Mouse (Mus musculus): Measurements from ENCODE around the gene Mocs2. TPM values are rescaled to one million over a fixed set of nuclear protein-coding genes. Genes with fewer than 3 reads are reported as not detected.

The Mocs2 gene
- total and polyA plus RNA-seq, 2 experiments from 2014 or later = 49.3 to 87.1 TPM

GRCm38 (mm10) chr13:114854023-114854422, 36.0 kb downstream of the Mocs2 start:
- Histone ChIP-seq H3K27ac (ENCODE audit: low read depth) (no peak overlapping the region), H3K4me2 (ENCODE audit: low read depth, low read length) (no peak overlapping the region), H3K4me1 (ENCODE audit: control insufficient read depth, insufficient read depth) (no peaks in the 10 kb centered on the region), H3K27me3 (ENCODE audit: control insufficient read depth, insufficient read depth, low read length) (no peaks in the 10 kb centered on the region), H3K9ac (replicated peaks; ENCODE audit: low read depth, low read length) (no peak overlapping the region), H3K36me3 (replicated peaks; ENCODE audit: control insufficient read depth, insufficient read depth, low read length) (no peaks in the 10 kb centered on the region), H3K9me3 (replicated peaks; ENCODE audit: control insufficient read depth, low read length) (no peaks in the 10 kb centered on the region), H3K4me3 (ENCODE audit: low read depth, low read length) (no peak overlapping the region)
- no peak for DNase-seq (ENCODE audit: low spot score)
- TF ChIP-seq EP300 (IDR thresholded peaks at IDR 0.05; ENCODE audit: low read depth) (no peak), CTCF (IDR thresholded peaks at IDR 0.05; ENCODE audit: low read depth) (no peak)
- ATAC-seq (ENCODE audit: insufficient read depth, low read depth) = no peak
- WGBS = 88% methylated on average over 6 of the region's 6 CpGs

GRCm38 (mm10) chr13:114854428-114854827, 36.4 kb downstream of the Mocs2 start:
- no peak overlapping the region for H3K4me3 ChIP-seq (ENCODE audit: low read depth, low read length)
- no peaks in the 10 kb centered on the region for H3K36me3 ChIP-seq (replicated peaks; ENCODE audit: control insufficient read depth, insufficient read depth, low read length)
- 95% methylated on average over 3 of the region's 3 CpGs for WGBS
- TF ChIP-seq EP300 (IDR thresholded peaks at IDR 0.05; ENCODE audit: low read depth) (no peak), CTCF (IDR thresholded peaks at IDR 0.05; ENCODE audit: low read depth) (no peak)
- ATAC-seq (ENCODE audit: insufficient read depth, low read depth) (no peak), DNase-seq (ENCODE audit: low spot score) (no peak)
- no peaks in the 10 kb centered on the region for H3K27me3 ChIP-seq (ENCODE audit: control insufficient read depth, insufficient read depth, low read length)
- no peak overlapping the region for H3K27ac ChIP-seq (ENCODE audit: low read depth)
- no peaks in the 10 kb centered on the region for H3K9me3 ChIP-seq (replicated peaks; ENCODE audit: control insufficient read depth, low read length)
- no peaks in the 10 kb centered on the region for H3K4me1 ChIP-seq (ENCODE audit: control insufficient read depth, insufficient read depth)
- H3K4me2 ChIP-seq (ENCODE audit: low read depth, low read length) = no peak overlapping the region
- no peak overlapping the region for H3K9ac ChIP-seq (replicated peaks; ENCODE audit: low read depth, low read length)

GRCm38 (mm10) chr13:114855573-114856268, 37.7 kb downstream of the Mocs2 start:
- H3K4me2 ChIP-seq (ENCODE audit: low read depth, low read length) = peak overlapping the region; percentile 32
- no peak overlapping the region for H3K27ac ChIP-seq (ENCODE audit: low read depth)
- 31% methylated on average over 15 of the region's 15 CpGs for WGBS
- peak; percentile 19 for DNase-seq (ENCODE audit: low spot score)
- no peak overlapping the region for H3K9ac ChIP-seq (replicated peaks; ENCODE audit: low read depth, low read length)
- no peaks in the 10 kb centered on the region for H3K9me3 ChIP-seq (replicated peaks; ENCODE audit: control insufficient read depth, low read length)
- ATAC-seq (ENCODE audit: insufficient read depth, low read depth) = peak; percentile 24; the same call in 1 of the 2 replicates
- no peak overlapping the region for H3K4me3 ChIP-seq (ENCODE audit: low read depth, low read length)
- no peaks in the 10 kb centered on the region for H3K27me3 ChIP-seq (ENCODE audit: control insufficient read depth, insufficient read depth, low read length)
- H3K4me1 ChIP-seq (ENCODE audit: control insufficient read depth, insufficient read depth) = no peaks in the 10 kb centered on the region
- TF ChIP-seq CTCF (IDR thresholded peaks at IDR 0.05; ENCODE audit: low read depth) = no peak
- TF ChIP-seq EP300 (IDR thresholded peaks at IDR 0.05; ENCODE audit: low read depth) = no peak
- H3K36me3 ChIP-seq (replicated peaks; ENCODE audit: control insufficient read depth, insufficient read depth, low read length) = no peaks in the 10 kb centered on the region

GRCm38 (mm10) chr13:114856269-114856627, 38.2 kb downstream of the Mocs2 start:
- DNase-seq (ENCODE audit: low spot score) (no peak), ATAC-seq (ENCODE audit: insufficient read depth, low read depth) (no peak)
- 43% methylated on average over 7 of the region's 7 CpGs for WGBS
- Histone ChIP-seq H3K9me3 (replicated peaks; ENCODE audit: control insufficient read depth, low read length) (no peaks in the 10 kb centered on the region), H3K4me1 (ENCODE audit: control insufficient read depth, insufficient read depth) (no peaks in the 10 kb centered on the region), H3K4me3 (ENCODE audit: low read depth, low read length) (no peak overlapping the region), H3K27ac (ENCODE audit: low read depth) (no peak overlapping the region), H3K9ac (replicated peaks; ENCODE audit: low read depth, low read length) (no peak overlapping the region), H3K4me2 (ENCODE audit: low read depth, low read length) (peak overlapping the region; percentile 32), H3K36me3 (replicated peaks; ENCODE audit: control insufficient read depth, insufficient read depth, low read length) (no peaks in the 10 kb centered on the region), H3K27me3 (ENCODE audit: control insufficient read depth, insufficient read depth, low read length) (no peaks in the 10 kb centered on the region)
- TF ChIP-seq EP300 (IDR thresholded peaks at IDR 0.05; ENCODE audit: low read depth) (no peak), CTCF (IDR thresholded peaks at IDR 0.05; ENCODE audit: low read depth) (no peak)

GRCm38 (mm10) chr13:114857525-114857924, 39.5 kb downstream of the Mocs2 start:
- no peak overlapping the region for H3K27ac ChIP-seq (ENCODE audit: low read depth)
- H3K36me3 ChIP-seq (replicated peaks; ENCODE audit: control insufficient read depth, insufficient read depth, low read length) = no peaks in the 10 kb centered on the region
- no peak for TF ChIP-seq EP300 (IDR thresholded peaks at IDR 0.05; ENCODE audit: low read depth)
- no peak for TF ChIP-seq CTCF (IDR thresholded peaks at IDR 0.05; ENCODE audit: low read depth)
- H3K27me3 ChIP-seq (ENCODE audit: control insufficient read depth, insufficient read depth, low read length) = no peaks in the 10 kb centered on the region
- no peak overlapping the region for H3K9ac ChIP-seq (replicated peaks; ENCODE audit: low read depth, low read length)
- H3K4me3 ChIP-seq (ENCODE audit: low read depth, low read length) = no peak overlapping the region
- no peaks in the 10 kb centered on the region for H3K4me1 ChIP-seq (ENCODE audit: control insufficient read depth, insufficient read depth)
- no peaks in the 10 kb centered on the region for H3K9me3 ChIP-seq (replicated peaks; ENCODE audit: control insufficient read depth, low read length)
- 89% methylated on average over 4 of the region's 4 CpGs for WGBS
- DNase-seq (ENCODE audit: low spot score) (no peak), ATAC-seq (ENCODE audit: insufficient read depth, low read depth) (no peak)
- no peak overlapping the region for H3K4me2 ChIP-seq (ENCODE audit: low read depth, low read length)

- DNase-seq (ENCODE audit: low spot score) (no peak), ATAC-seq (ENCODE audit: insufficient read depth, low read depth) (no peak)
- Histone ChIP-seq H3K4me1 (ENCODE audit: control insufficient read depth, insufficient read depth) (no peaks in the 10 kb centered on the region), H3K36me3 (replicated peaks; ENCODE audit: control insufficient read depth, insufficient read depth, low read length) (no peaks in the 10 kb centered on the region), H3K27me3 (ENCODE audit: control insufficient read depth, insufficient read depth, low read length) (no peaks in the 10 kb centered on the region), H3K4me3 (ENCODE audit: low read depth, low read length) (no peak overlapping the region), H3K9me3 (replicated peaks; ENCODE audit: control insufficient read depth, low read length) (no peaks in the 10 kb centered on the region; the same call in 1 of the 2 replicates), H3K9ac (replicated peaks; ENCODE audit: low read depth, low read length) (no peak overlapping the region), H3K4me2 (ENCODE audit: low read depth, low read length) (no peak overlapping the region), H3K27ac (ENCODE audit: low read depth) (no peak overlapping the region)
- WGBS = 87% methylated on average over 6 of the region's 6 CpGs
- TF ChIP-seq CTCF (IDR thresholded peaks at IDR 0.05; ENCODE audit: low read depth) = no peak
- no peak for TF ChIP-seq EP300 (IDR thresholded peaks at IDR 0.05; ENCODE audit: low read depth)
Observed at GRCm38 (mm10) chr13:114874738-114875137, 56.7 kb downstream of the Mocs2 start.
